Mouse (Mus musculus) left cerebral cortex, adult 2 months (tissue): ENCODE data around the gene Cd47. TPM values are rescaled to one million over a fixed set of nuclear protein-coding genes. Genes with fewer than 3 reads are reported as not detected.

ENCODE experiments used
- DNase-seq, 2 experiments: peaks; one replicate each; pipeline ENCODE4 v3.0.0; 2021 to 2022; ENCODE audit warnings: low spot score in 2 of 2, mixed read lengths in 1 of 2; ENCODE audit errors: extremely low spot score in 1 of 2
- H3K27ac ChIP-seq: fragments of 200-600 bp; 2 replicates; pipeline ENCODE4 v1.8.1; 2022
- H3K4me3 ChIP-seq: fragments of 200-600 bp; 2 replicates; pipeline ENCODE4 v1.8.1; 2022
- CTCF ChIP-seq: fragments of 200-600 bp; IDR thresholded peaks from 2 replicates; pipeline ENCODE4 v1.8.1; 2022; ENCODE audit warnings: antibody characterized with exemption, mild to moderate bottlenecking, moderate library complexity
- intact Hi-C: fragments of 180-260 bp; cut with DNase I; formaldehyde crosslinking; loops from one replicate; pipeline ENCODE4 v1.15.1; 2025
- total RNA-seq, 2 experiments: library from RNA; stranded (reverse); gene quantifications; 2 replicates each; pipeline ENCODE4 v1.2.3; 2021

Cd47 gene
- total RNA-seq, 2 experiments from 2014 or later: 217 to 235 TPM

- TF ChIP-seq CTCF: no peak
These were observed 148.9 kb downstream of the Cd47 start for GRCm38 (mm10) chr16:49949261-49949660.

GRCm38 (mm10) chr16:49950340-49950739 is 150.0 kb downstream of the Cd47 start:
- intact Hi-C loops: no loop called here
- no peak overlapping the region for H3K4me3 ChIP-seq
- TF ChIP-seq CTCF: no peak

More at GRCm38 (mm10) chr16:49949261-49949660, 148.9 kb downstream of the Cd47 start:
- H3K4me3 ChIP-seq: no peak overlapping the region
- no peak overlapping the region for H3K27ac ChIP-seq
- intact Hi-C loops: no loop called here
- DNase-seq: no peak

GRCm38 (mm10) chr16:49951288-49951691 is 151.0 kb downstream of the Cd47 start:
- intact Hi-C loops: no loop called here
- no peak for TF ChIP-seq CTCF
- no peak overlapping the region for H3K27ac ChIP-seq
- H3K4me3 ChIP-seq: no peak overlapping the region
- DNase-seq: no peak

More at GRCm38 (mm10) chr16:49950340-49950739, 150.0 kb downstream of the Cd47 start:
- DNase-seq: no peak
- no peak overlapping the region for H3K27ac ChIP-seq

GRCm38 (mm10) chr16:49951925-49952523 is 151.7 kb downstream of the Cd47 start:
- DNase-seq: no peak
- Histone ChIP-seq H3K27ac (no peak overlapping the region), H3K4me3 (no peak overlapping the region)
- TF ChIP-seq CTCF: no peak
- intact Hi-C loops: no loop called here

GRCm38 (mm10) chr16:49953817-49954216 is 153.5 kb downstream of the Cd47 start:
- TF ChIP-seq CTCF: no peak
- no peak for DNase-seq
- no peak overlapping the region for H3K27ac ChIP-seq
- no peak overlapping the region for H3K4me3 ChIP-seq
- intact Hi-C loops: no loop called here

- TF ChIP-seq CTCF: no peak
- no peak overlapping the region for H3K27ac ChIP-seq
- H3K4me3 ChIP-seq: no peak overlapping the region
- no peak for DNase-seq
- intact Hi-C loops: no loop called here
These were observed 154.6 kb downstream of the Cd47 start for GRCm38 (mm10) chr16:49954909-49955308.

- Histone ChIP-seq H3K27ac (no peak overlapping the region), H3K4me3 (no peak overlapping the region)
- no peak for TF ChIP-seq CTCF
- intact Hi-C loops: no loop called here
- DNase-seq: no peak
These were observed 155.0 kb downstream of the Cd47 start for GRCm38 (mm10) chr16:49955325-49955724.

GRCm38 (mm10) chr16:49955952-49956351 is 155.6 kb downstream of the Cd47 start:
- no peak for TF ChIP-seq CTCF
- Histone ChIP-seq H3K27ac (no peak overlapping the region), H3K4me3 (no peak overlapping the region)
- DNase-seq: no peak
- intact Hi-C loops: no loop called here

GRCm38 (mm10) chr16:49956531-49957302 is 156.4 kb downstream of the Cd47 start:
- no peak for DNase-seq
- H3K27ac ChIP-seq: no peak overlapping the region
- H3K4me3 ChIP-seq: no peak overlapping the region
- intact Hi-C loops: no loop called here
- TF ChIP-seq CTCF: no peak

GRCm38 (mm10) chr16:49958900-49959436 is 158.6 kb downstream of the Cd47 start:
- no peak for TF ChIP-seq CTCF
- intact Hi-C loops: no loop called here
- no peak for DNase-seq
- H3K4me3 ChIP-seq: no peak overlapping the region
- no peak overlapping the region for H3K27ac ChIP-seq

- no peak for TF ChIP-seq CTCF
- no peak overlapping the region for H3K27ac ChIP-seq
- intact Hi-C loops: loop anchor here (5.0 kb wide), 1 partner anchor 50 kb away; no protein-coding TSS in a partner anchor
- no peak for DNase-seq
- H3K4me3 ChIP-seq: no peak overlapping the region
These were observed 162.0 kb downstream of the Cd47 start for GRCm38 (mm10) chr16:49962305-49962704.

GRCm38 (mm10) chr16:49964321-49964986 is 164.1 kb downstream of the Cd47 start:
- DNase-seq: no peak
- intact Hi-C loops: loop anchor here (5.0 kb wide), 1 partner anchor 48 kb away; no protein-coding TSS in a partner anchor
- no peak for TF ChIP-seq CTCF
- Histone ChIP-seq H3K4me3 (no peak overlapping the region), H3K27ac (no peak overlapping the region)

Other genes starting within 250 kb of the Cd47 start
- 10 to 100 TPM; 54.2 to 56.3 TPM for gene Ift57, start 101.3 kb upstream of the Cd47 start, total RNA-seq